Mouse (Mus musculus) embryo, embryonic 10.5 days (tissue): ENCODE data around the gene Car10.

Source experiments
- DNase-seq: peaks from one replicate; pipeline ENCODE4 v3.0.0-alpha.2; 2015; ENCODE audit warnings: low spot score

Gene Car10

DNA sequence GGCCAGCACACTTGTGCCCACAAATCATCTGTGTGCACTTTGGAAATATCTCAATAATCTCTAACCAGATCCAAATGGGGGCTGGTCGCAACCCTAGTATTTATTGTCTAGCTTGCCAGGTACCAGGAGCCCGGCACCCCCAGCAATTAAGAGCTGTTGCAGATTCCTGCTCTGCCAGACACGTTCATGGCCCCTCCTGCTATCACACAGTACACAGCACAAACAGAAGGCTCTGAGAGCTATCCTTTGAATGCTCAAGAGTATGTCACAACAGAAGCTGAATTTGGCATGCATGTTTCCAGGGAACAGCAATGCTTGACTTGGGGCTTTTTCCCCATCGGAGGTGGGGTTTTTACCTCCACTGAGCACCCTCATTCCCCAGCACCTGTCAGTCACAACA lies 483.5 kb downstream of the Car10 start:
- DNase-seq, result no peak

DNA sequence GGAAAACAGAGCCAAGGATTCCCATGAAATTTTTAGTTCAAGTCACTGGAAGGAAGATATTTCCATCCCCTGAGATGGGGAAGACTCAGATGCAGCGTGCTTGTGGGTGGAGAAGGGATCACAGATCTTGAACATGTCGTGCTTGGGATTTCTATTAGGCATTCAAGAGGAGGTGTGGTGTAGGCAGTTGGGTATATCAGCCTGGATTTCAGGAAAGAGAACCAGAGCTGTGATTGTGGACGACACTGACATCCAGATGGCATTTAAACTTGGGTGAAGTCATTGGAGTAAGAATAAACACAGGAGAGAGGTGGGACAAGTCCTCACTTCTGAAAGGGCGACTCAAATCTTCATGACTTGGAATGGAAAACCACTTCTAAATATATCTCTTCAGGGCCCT lies 490.0 kb downstream of the Car10 start:
- no peak for DNase-seq

DNA sequence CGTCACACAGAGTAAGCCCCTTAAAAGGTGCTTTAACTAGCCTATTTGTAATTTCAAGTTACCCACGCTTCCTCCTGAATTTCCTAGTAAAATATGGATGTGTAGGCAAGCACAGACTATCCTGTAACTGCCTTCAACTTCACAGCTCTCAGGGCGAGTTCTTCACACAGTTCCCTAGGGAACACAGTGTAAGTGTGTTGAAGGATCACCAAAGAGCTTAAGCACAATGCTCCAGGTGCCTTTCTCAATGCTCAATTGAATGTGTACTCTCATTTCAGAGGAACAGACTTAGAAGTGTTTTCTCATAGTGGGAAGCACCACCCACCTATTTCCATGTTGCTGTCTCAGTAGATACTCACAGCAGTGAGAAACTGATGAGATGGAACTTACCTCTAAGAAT lies 492.8 kb downstream of the Car10 start:
- no peak for DNase-seq

DNA sequence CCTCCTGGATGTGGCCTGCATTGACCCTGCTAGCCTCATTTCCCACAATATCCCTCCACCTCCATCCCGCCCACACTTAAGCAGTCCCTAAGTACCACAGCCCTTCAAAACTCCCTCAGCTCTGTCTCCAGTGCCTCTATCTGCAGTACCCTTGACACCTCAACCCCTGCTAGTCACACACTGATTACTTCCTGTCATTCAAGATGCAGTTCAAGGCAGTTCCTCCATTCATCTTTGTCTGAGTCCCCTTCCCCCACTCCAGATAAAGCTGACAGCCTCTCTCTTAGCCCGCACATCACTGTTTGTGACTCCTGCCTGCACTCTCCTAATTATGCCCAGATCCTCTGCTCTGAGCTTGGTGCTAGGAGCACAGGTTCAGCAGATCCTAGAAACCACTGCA lies 496.2 kb downstream of the Car10 start:
- peak; percentile 21 for DNase-seq

DNA sequence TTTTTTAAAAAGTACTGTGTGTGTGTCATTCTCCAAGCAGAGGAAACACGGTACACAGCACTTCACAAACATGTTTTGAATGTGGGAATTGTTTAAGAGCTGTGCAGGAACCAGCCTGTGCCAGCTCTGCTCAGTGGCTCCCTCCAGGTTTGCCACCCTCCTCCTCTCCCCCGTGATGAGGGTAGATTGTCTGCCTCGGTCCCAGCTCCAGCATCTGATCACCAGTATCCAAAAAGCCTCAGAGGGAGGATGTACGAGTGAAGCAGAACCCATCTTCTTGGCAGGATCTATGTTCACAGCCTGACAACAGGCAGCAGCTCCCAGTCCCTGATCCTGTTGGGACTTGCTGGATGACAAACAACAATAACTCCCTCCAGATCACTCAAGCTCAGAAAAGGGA lies 500.3 kb downstream of the Car10 start:
- no peak for DNase-seq

DNA sequence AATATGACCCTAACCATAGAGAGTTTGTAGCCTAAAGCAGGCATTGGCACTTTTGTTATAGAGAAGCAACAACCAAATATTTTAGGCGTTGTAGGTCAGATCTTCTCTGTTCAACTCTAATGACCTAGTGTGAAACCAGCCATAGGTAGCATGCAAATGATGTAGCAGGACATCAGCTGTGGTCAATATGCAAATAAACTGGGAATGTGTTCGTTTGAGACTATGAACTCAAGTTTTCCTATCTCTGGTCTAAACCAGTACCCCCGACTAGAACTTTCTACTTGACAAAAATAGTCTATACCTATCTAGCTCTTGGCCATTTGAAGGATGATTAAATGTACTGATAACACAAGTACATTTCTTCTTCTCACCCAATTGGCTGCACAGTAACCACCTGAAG lies 501.9 kb downstream of the Car10 start:
- no peak for DNase-seq

DNA sequence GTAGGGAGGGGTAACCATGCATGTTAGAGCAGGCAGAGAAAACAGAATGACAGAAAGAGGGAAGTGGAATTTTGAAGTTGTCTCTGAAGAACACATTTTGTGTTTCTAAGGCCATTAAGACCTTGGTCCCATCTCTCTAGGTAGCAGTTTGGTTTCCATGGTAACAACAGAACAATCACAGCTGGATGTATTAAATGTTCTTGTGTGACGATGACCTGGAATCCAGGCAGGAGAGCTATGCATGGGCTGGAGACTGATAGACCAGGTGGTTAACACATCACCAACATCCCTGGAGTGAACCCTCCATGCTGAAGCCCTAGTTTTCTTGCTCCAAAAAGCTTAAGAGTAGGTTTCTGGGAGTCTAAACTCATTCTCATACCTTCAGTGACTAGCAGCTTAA lies 505.7 kb downstream of the Car10 start:
- DNase-seq, result no peak

DNA sequence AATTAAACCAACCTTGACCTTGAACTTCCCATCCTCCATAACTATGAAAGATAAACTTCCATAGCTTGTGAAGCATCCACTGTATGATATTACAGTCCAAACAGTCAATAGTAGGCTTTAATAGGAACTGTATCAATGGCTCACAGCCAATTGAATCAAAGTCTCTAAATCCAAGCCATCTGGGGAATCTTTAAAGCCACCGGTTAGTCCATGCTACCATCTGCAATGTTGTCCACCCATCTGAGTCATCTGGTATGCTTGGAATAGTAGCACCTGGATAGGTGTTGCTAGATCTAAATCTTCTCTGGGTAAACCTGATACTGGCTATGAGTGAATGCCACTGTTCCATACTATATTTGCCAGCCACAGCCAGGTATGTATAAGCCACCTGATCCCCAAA lies 509.3 kb downstream of the Car10 start:
- DNase-seq, result no peak

DNA sequence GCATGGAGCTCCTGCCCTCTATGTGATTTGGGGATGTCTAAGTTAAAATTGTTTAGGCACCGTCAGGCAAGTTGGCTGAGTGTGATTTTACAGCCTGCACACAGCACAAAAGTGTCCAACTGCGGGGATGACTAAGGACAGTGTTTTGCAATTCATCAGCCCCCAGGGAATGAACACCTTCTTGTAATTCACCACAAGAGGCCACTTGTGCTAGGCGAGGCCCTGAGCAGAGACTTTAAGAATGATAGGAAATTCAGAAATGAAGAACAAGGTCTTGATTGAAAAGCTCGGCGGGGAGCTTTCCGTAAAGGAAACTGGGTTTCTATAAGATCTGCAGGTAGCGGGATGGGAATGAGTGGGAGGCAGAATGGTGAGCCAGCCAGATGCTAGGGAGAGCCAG lies 510.9 kb downstream of the Car10 start:
- no peak for DNase-seq

DNA sequence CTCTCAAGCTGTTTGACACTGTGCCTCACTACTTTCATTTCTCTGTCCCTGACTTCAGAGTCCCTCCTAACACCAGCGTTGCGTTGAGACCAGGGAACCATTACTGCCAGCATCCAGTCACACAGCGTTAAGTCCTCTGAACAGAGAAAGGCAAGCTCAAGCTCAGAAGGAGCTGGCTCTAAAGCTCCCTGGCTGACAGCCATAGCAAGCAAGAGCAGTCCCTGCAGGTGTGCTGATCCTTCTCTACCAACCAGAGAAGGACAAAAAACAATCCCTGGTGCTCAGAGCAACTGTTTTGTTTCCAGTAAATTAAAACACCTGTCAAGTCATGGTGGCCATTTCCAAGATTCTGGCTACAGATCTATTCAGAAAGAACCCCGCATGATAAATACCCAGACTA lies 514.2 kb downstream of the Car10 start:
- DNase-seq, result no peak

DNA sequence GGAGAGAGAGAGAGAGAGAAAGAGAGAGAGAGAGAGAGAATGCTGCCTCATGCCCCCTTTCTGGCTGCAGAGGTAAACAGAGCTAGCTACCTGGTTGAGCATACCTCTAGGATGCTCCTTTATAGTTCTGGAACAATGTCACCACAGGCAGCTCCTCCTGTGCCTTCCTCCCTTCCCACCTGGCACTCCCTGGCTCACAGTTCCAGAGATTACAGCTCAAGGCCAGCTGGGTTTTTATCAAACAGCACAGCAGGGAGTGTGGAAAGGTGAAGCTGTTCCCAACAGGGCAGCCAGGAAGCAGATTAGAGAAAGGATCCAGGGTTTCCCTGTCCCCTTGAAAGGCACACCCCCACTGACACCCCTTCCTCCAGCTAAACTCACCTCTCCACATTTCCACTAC lies 517.0 kb downstream of the Car10 start:
- DNase-seq, result no peak

DNA sequence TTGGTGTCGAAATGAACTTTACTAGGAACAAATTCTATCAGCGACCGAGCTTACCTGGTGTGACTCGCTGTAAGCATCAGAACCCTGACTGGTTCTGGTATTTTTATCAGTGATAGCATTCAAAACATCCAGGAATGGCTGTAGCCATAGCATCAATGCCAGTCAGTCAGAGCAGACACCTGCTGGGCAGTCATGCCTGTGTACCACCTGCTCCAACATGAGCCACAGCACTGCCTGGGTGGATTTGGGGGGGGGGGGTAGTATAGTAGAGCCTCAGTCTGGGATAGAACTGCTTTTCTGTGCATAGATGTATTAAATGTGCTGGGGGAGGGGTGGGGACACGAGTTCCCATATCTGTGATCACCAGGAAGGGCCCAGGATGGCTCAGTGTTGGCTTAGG lies 525.8 kb downstream of the Car10 start:
- DNase-seq, result no peak

DNA sequence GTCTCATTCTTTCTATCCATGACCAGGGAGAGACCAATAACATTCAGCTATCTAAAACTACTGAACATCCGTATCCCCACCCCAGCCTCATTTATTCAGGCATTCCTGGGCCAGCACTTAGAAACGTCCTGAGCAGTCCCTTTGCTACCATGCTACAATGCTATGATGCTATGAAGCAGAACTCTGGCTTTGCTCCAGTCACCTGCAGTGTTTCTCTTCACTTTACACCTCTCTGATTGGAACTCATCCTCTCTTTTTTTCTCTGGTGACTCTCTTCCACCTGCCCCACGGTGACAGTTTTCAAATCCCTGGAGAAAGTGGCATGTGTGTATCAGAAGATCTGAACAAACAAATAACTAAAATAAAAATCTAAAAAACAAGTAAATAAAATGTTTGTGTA lies 541.6 kb downstream of the Car10 start:
- no peak for DNase-seq

DNA sequence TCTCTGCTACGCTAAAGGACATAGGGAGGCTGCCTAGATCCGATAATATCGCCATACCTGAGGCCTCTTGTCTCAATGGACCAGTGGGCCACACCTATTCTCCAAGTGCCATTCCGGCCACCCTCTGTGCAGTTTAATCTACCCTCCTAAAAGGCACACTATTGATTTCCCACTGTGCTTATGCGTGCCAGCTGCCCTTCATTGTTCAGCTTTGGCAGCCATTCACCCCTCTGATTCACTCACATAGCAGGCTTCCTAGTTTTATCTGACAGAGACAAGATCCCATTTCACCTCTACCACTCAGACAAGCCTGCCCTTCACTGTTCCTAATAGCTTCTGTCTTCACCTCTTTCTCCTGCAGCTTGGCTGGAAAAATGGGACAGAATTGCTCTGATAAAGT lies 543.1 kb downstream of the Car10 start:
- no peak for DNase-seq

DNA sequence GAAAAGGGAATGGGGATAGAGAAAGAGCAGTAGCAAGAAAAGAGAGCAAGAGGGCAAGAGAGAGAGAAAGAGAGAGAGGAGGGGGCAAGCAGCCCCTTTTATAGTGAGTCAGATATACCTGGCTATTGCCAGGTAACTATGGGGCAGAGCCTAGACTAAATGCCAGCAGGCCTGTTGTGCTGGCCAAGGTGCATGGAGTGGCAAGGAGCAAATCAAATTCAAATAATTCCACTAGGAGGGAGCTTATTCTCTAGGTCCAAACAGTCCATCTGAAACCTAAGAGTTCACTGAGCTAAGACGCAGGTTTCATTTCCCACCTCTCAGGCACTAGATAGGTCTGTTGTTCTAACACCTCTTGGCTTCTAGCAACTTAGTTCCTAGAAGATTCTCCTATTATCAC lies 544.5 kb downstream of the Car10 start:
- no peak for DNase-seq

DNA sequence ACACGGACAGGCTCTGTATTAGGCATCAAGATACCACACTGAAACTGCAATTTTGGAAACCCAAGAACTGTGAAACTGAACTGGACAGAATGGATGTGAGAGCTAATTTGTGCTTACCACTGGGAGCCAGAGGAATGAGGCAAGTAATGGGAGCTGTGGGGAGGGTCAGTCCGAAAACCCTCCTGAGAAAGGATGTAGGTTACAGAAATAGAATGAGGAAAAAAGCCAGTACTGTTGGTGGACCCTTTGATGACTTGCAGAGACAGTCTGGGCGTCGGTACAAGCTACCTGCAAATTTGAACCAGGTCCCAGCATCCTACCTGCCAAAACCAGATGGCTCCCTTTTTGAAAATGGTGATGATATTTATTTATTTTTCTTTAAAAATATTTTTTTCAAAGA lies 545.2 kb downstream of the Car10 start:
- no peak for DNase-seq

DNA sequence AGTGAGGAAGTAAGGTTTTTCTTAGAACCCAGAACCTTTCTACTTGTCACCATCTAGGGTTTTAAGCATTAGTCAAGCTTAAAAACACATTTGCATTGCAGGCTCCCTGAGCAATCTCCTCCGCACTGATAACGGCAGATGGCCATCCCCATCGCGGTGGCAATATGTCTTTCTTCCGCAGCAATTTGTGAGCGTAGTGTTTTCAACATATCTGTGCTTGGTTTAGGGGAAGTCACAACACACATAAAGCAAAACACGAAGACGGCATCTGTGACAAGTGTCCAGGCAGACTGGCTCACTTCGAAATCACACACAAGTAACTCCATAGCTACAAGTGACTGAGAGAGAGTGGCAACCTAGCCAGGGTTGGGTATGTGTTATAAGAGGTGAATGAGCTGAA lies 545.6 kb downstream of the Car10 start:
- no peak for DNase-seq

DNA sequence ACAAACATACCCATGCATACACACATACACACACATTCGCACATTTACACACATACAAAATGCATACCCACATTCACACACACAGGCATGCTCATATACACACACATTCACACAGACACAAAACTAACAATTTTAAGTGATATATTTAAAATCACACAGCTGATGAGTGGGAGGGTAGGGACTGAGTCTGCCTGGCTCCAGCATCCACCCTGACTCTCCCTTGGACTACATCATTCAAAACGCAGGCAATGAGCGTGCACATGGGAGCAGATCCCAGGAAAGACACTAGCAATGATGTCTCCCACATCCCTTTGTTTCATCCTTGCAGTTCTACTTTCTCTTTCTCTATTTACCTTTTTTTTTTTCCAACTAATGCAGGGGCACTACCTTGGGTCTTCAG lies 548.4 kb downstream of the Car10 start:
- DNase-seq, result no peak
